Mouse (Mus musculus): ENCODE measurements around the gene Capn2. TPM values are rescaled to one million over a fixed set of nuclear protein-coding genes. Genes with fewer than 3 reads are reported as not detected.

Capn2 gene
- polyA plus RNA-seq (2015; fragmentation: Nextera tagmentation; extraction: Ambion mirVana) = 75.3 and 80.9 TPM in 2 replicates

- peak; percentile 97 for ATAC-seq
- under 1% methylated on average over 78 of the region's 84 CpGs for WGBS
These were observed at the start of gene Capn2 for GRCm38 (mm10) chr1:182516758-182517676. TSS of gene Capn2 (minus strand) at chr1:182517608.

GRCm38 (mm10) chr1:182565351-182565835, 48.0 kb upstream of the Capn2 start:
- peaks cover 13% of the 10 kb centered on the region for H3K4me1 ChIP-seq (replicated peaks)
- H3K27me3 ChIP-seq = peaks cover 11% of the 10 kb centered on the region; the same call in 1 of the 2 replicates
- no peak overlapping the region for H3K4me3 ChIP-seq (replicated peaks)
- no peaks in the 10 kb centered on the region for H3K36me3 ChIP-seq
- H3K4me2 ChIP-seq (replicated peaks) = no peak overlapping the region
- no peak for ATAC-seq
- WGBS = 95% methylated on average over 6 of the region's 6 CpGs
- H3K9me3 ChIP-seq = no peaks in the 10 kb centered on the region
- H3K27ac ChIP-seq = no peak overlapping the region
- H3K9ac ChIP-seq (replicated peaks) = no peak overlapping the region

More at GRCm38 (mm10) chr1:182516758-182517676, at the start of gene Capn2:
- peak within 1 kb of the TSS; percentile 86 for H3K27ac ChIP-seq
- H3K27me3 ChIP-seq = peaks cover 25% of the 10 kb centered on the region
- peak within 1 kb of the TSS; percentile 76 for H3K4me3 ChIP-seq (replicated peaks)
- peak within 1 kb of the TSS; percentile 92 for H3K9ac ChIP-seq (replicated peaks)
- H3K4me2 ChIP-seq (replicated peaks) = peak within 1 kb of the TSS; percentile 88
- H3K9me3 ChIP-seq = no peaks in the 10 kb centered on the region
- H3K4me1 ChIP-seq (replicated peaks) = peaks cover 25% of the 10 kb centered on the region
- H3K36me3 ChIP-seq = peaks cover 14% of the 10 kb centered on the region

- no peaks in the 10 kb centered on the region for H3K9me3 ChIP-seq
- H3K4me1 ChIP-seq (replicated peaks) = peaks cover 13% of the 10 kb centered on the region
- no peak within 1 kb of the TSS for H3K9ac ChIP-seq (replicated peaks)
- H3K4me2 ChIP-seq (replicated peaks) = no peak within 1 kb of the TSS
- no peaks in the 10 kb centered on the region for H3K36me3 ChIP-seq
- peaks cover 11% of the 10 kb centered on the region; the same call in 1 of the 2 replicates for H3K27me3 ChIP-seq
- 78% methylated on average over 5 of the region's 5 CpGs for WGBS
- no peak for ATAC-seq
- H3K27ac ChIP-seq = no peak within 1 kb of the TSS
- no peak within 1 kb of the TSS for H3K4me3 ChIP-seq (replicated peaks)
These were observed 47.2 kb upstream of the Capn2 start, which contains the start of gene Capn8 for GRCm38 (mm10) chr1:182564408-182565120. TSS of gene Capn8 (plus strand) at chr1:182565007.

DNA sequence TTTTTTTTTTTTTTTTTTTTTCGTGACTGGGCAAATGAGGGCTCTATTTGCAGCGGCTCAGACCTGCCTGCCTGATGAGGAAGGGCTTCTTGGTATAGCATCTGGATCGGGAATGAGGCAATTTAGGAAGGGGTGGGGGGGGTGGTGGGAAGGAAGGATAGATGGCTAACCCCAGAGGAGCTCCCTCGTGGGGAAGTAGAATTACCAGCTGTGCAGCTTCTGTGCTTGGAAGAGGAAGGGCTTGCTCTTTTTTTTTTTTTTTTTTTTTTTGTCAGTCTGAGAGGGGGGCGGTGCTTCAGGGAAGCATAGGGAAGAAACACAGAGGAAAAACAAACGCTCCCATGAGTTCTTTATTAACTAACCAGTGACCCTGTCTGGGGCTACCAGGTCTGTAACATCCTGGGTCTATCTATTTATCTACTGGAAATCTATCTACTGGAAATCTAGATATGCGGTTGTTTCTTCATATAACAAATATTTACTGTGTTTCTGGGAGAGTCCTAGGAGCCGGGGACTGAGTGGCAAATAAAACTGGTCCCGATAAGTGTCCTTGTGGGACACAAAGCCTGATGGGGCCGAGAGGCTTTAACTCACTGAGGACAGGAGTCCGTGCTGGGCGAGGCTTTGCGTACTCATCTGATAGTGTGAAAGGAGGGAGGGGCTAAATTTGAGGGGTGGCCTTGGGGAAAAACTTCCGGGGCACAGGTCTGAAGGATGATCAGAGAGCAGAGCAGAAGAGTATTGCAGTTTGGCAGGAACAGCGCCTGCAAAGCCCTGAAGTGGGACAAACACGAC, 45.4 kb upstream of the Capn2 start:
- Histone ChIP-seq H3K27me3 (peaks cover 11% of the 10 kb centered on the region; the same call in 1 of the 2 replicates), H3K9ac (replicated peaks) (no peak overlapping the region), H3K27ac (no peak overlapping the region), H3K36me3 (no peaks in the 10 kb centered on the region), H3K4me2 (replicated peaks) (no peak overlapping the region), H3K4me3 (replicated peaks) (no peak overlapping the region), H3K4me1 (replicated peaks) (peaks cover 13% of the 10 kb centered on the region), H3K9me3 (no peaks in the 10 kb centered on the region)
- ATAC-seq = 0 out of 2 replicates have a peak, but pooled peaks have one; percentile 16
- 45% methylated on average over 16 of the region's 16 CpGs for WGBS

DNA sequence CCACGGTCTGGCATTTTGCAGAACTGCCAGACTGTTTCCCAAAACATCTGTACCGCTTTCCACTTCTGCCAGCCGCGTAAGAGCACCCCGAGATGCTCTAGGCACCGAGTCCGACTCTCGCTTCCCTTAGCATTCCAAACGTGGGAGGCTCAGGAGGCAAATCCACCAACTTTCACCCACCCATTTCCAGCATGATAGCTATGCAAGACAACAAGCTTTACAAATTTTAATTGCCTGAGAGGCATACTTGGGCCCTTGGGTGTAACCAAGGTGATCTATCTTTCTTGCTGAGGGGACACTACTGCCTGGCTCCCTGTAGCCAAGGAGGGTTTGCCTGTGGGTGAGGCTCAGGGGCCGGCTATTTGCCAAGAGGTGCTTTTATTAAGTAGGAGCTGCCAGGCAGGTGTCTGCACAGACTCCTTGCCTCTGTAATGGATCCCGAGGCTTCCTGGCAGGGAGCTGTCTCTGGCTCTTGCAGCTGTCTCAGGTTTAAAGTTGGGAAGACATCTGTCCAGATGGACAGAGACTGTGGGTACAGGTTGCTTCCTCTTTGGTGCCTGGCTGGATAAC, 44.6 kb upstream of the Capn2 start:
- no peaks in the 10 kb centered on the region for H3K9me3 ChIP-seq
- H3K4me3 ChIP-seq (replicated peaks) = no peak overlapping the region
- H3K36me3 ChIP-seq = no peaks in the 10 kb centered on the region
- no peak overlapping the region for H3K4me2 ChIP-seq (replicated peaks)
- H3K4me1 ChIP-seq (replicated peaks) = peaks cover 13% of the 10 kb centered on the region
- H3K27ac ChIP-seq = no peak overlapping the region
- WGBS = 76% methylated on average over 11 of the region's 11 CpGs
- ATAC-seq = no peak
- 0 out of 2 replicates have a peak overlapping the region, but pooled peaks have one; percentile 19 for H3K9ac ChIP-seq (replicated peaks)
- H3K27me3 ChIP-seq = peaks cover 9% of the 10 kb centered on the region; the same call in 1 of the 2 replicates

DNA sequence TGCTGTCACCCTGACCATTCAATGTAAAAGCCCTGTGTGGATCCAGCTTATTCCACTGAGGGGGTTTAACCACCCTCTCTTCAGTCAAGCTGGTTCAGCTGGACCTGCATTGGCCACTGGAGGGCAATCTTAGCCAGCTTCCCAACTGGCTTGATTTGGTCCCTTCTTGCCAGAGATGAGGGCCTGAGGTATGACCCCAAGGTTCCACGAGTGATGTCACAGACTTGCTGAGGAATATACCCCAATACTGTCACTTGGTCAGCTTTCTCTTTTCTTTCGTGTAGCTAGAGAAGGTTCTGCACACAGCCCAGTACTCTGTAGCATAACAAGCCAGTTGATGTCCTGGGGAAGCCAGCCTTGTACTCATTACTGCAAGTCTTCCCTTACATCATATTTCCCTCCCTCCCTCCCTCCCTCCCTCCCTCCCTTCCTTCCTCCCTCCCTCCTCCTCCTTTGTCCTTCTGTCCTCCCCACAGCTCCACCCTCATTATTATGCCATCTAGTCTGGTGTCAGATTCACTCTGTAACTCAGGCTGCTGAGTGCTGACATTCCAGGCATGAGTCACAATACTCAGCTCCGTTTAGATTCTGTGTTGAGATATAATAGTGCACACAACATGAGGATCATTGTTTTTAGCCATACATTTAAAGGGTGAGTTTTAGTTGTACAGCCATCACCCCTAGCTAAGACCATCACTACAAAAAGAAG, 43.1 kb upstream of the Capn2 start:
- Histone ChIP-seq H3K36me3 (no peaks in the 10 kb centered on the region), H3K9ac (replicated peaks) (no peak overlapping the region), H3K9me3 (no peaks in the 10 kb centered on the region), H3K4me3 (replicated peaks) (no peak overlapping the region), H3K4me2 (replicated peaks) (no peak overlapping the region), H3K27ac (no peak overlapping the region), H3K4me1 (replicated peaks) (peaks cover 13% of the 10 kb centered on the region), H3K27me3 (peaks cover 9% of the 10 kb centered on the region; the same call in 1 of the 2 replicates)
- 24% methylated on average over 3 of the region's 3 CpGs for WGBS
- ATAC-seq = peak; percentile 69

DNA sequence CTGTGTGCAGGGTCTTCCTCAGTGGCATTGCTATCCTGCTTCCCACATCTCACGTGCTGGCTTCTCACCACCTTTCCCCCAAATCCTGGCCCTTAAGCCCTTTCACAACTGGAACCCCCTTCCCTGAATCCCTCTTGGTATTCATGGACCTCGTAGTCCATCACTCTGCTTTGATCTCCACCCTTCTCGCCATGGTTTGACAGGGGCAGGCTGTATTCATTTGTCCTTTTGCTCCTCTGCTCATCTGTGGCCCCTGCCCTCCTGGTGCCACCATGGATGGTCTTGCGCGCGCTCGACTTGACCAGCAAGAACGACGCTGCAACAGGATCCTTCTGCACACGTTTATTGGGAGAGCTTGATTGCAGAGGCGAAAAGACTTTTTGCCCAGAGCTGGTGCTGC, 42.1 kb upstream of the Capn2 start:
- WGBS = 87% methylated on average over 11 of the region's 11 CpGs
- Histone ChIP-seq H3K27ac (no peak overlapping the region), H3K9me3 (no peaks in the 10 kb centered on the region), H3K27me3 (peaks cover 9% of the 10 kb centered on the region; the same call in 1 of the 2 replicates), H3K4me3 (replicated peaks) (no peak overlapping the region), H3K4me2 (replicated peaks) (no peak overlapping the region), H3K9ac (replicated peaks) (no peak overlapping the region), H3K4me1 (replicated peaks) (peaks cover 13% of the 10 kb centered on the region), H3K36me3 (no peaks in the 10 kb centered on the region)
- no peak for ATAC-seq

DNA sequence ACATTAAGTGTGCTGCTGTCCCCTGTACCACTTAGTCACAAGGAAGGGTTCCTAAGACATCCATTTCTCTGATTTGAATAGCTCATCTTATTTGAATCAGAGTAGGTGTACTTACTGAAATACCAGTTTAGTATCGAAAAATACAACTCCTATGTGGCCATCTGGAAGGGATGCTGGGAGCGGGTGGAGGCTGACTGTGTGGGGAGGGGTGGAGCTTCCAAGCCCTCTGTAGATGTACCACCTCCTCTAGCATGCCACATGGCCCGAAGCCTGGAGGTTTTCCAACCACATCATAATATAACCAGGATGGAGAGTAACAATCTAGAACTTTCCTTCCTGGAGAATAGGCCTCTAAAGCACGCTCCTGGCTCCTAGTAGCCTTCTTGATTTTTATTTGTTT, 40.9 kb upstream of the Capn2 start:
- H3K9ac ChIP-seq (replicated peaks) = no peak overlapping the region
- no peak overlapping the region for H3K4me2 ChIP-seq (replicated peaks)
- 82% methylated on average over 4 of the region's 4 CpGs for WGBS
- H3K4me3 ChIP-seq (replicated peaks) = no peak overlapping the region
- no peaks in the 10 kb centered on the region for H3K36me3 ChIP-seq
- no peaks in the 10 kb centered on the region for H3K9me3 ChIP-seq
- peaks cover 11% of the 10 kb centered on the region for H3K4me1 ChIP-seq (replicated peaks)
- no peak overlapping the region for H3K27ac ChIP-seq
- ATAC-seq = no peak
- H3K27me3 ChIP-seq = 0 out of 2 replicates have a peak, but pooled peaks cover 3% of the 10 kb centered on the region

DNA sequence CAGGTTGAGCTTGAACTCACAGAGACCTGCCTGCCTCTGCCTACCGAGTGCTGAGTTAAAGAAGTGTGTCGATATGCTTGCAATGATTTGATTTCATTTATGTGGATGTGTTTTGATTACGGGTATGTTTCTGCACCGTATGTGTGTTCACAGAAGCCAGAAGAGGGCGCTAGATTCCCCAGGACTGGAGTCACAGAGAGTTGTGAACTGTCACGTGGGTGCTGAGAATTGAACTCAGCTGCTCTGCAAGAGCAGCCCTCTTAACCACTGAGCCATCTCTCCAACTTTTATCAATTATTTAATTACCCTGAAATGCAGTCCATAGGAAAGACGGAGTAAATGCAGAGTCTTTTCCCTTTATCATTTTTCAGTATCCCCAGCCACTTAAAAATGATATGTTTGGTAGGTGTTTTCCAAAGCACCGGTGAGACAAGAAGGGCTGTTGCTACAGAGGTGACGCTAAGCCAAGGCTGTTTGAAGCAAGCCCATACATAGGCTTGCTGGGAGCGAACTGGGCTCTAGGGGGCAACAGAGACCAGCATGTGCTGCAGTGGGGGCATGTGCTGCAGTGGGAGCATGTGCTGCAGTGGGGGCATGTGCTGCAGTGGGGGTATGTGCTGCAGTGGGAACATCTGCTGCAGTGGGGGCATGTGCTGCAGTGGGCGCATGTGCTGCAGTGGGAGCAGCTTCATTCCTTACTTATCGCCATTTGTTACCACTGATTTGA, 36.4 kb upstream of the Capn2 start:
- WGBS = 59% methylated on average over 12 of the region's 12 CpGs
- Histone ChIP-seq H3K4me2 (replicated peaks) (no peak overlapping the region), H3K4me1 (replicated peaks) (no peaks in the 10 kb centered on the region), H3K36me3 (no peaks in the 10 kb centered on the region), H3K27ac (no peak overlapping the region), H3K27me3 (no peaks in the 10 kb centered on the region), H3K9ac (replicated peaks) (no peak overlapping the region), H3K9me3 (no peaks in the 10 kb centered on the region), H3K4me3 (replicated peaks) (no peak overlapping the region)
- peak; percentile 62; the same call in 1 of the 2 replicates for ATAC-seq

DNA sequence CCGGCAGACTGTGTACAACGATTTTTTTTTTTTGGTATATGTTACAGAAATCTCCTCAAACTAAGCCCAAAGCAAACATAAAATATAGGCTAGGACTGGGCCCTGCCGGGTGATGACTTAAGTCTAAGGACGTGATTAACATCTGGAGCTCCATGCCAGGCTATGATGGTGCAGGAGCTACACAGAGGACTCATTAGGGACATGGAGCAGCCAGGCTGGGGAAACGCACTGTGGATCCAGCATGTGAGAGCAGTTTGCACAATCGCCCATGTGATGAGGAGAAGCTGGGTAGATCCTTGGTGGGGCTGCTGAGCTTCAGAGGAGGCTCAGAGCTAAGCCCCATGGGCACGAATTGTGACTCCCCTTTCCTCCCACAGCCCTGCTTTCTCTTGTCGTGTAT, 33.4 kb upstream of the Capn2 start:
- no peak overlapping the region for H3K4me3 ChIP-seq (replicated peaks)
- H3K4me2 ChIP-seq (replicated peaks) = no peak overlapping the region
- no peaks in the 10 kb centered on the region for H3K27me3 ChIP-seq
- H3K36me3 ChIP-seq = no peaks in the 10 kb centered on the region
- 0 out of 2 replicates have a peak, but pooled peaks cover 5% of the 10 kb centered on the region for H3K9me3 ChIP-seq
- no peak for ATAC-seq
- WGBS = 85% methylated on average over 8 of the region's 8 CpGs
- H3K4me1 ChIP-seq (replicated peaks) = no peaks in the 10 kb centered on the region
- no peak overlapping the region for H3K9ac ChIP-seq (replicated peaks)
- no peak overlapping the region for H3K27ac ChIP-seq

Measured in midbrain, embryonic 13.5 days (tissue).